11 mouse cellular contexts compared by ENCODE assay signal in the genomic region with DNA sequence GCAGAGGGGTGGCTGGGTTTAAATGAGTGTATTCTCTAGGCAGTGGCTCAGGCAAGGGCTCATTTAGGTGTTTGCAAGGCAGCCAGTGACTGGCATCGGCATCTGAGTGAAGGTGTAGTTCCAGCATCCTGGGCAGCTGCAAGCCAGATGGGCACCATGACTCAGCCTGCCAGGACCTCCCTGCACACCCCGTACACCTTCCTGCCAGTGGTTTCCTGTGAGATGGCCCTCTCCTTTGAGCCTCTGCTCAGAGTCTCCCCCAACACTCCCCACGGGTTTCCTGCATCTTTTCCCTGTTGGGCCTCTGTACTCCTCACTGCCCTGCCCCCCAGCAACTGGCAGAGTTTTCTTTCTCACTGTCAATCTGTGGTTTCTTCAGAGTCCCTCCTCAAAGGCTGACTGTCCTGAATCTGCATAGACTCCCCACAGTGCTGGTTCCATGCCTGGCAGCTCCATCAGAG. TPM values are rescaled to one million over a fixed set of nuclear protein-coding genes. Genes with fewer than 3 reads are reported as not detected.
A peak's percentile ranks its signal among the peaks of the same experiment; 100 is the strongest.
DNase-seq lines count a peak whose midpoint lies in the region; ATAC-seq lines count a peak whose summit lies in the region.
"Had no signal": no experiment of that assay in that cellular context is flagged by ENCODE, and none has a peak within 500 bp of the region (broad histone marks: within the 10 kb centered on the region; RNA-seq: fewer than 3 reads in every experiment).

No protein-coding gene starts in this region.

- H3K4me2 ChIP-seq in neural tube, embryonic 13.5 days, result no peak overlapping the region
- H3K4me2 ChIP-seq in forebrain, embryonic 11.5 days (ENCODE audit: low read depth, low read length, severe bottlenecking), result no peak overlapping the region
- H3K4me2 ChIP-seq: kidney, embryonic 15.5 days; limb, embryonic 13.5 days; midbrain, embryonic 15.5 days had no signal

- no peaks in the 10 kb centered on the region for H3K27me3 ChIP-seq in neural tube, embryonic 13.5 days
- H3K27me3 ChIP-seq in forebrain, embryonic 11.5 days (ENCODE audit: control insufficient read depth, insufficient read depth, low read length), result no peaks in the 10 kb centered on the region
- H3K27me3 ChIP-seq: kidney, embryonic 15.5 days; limb, embryonic 13.5 days; midbrain, embryonic 15.5 days had no signal

- ATAC-seq in neural tube, embryonic 13.5 days (ENCODE audit: low read depth), result no peak
- no peak for ATAC-seq in forebrain, embryonic 11.5 days (replicated peaks; ENCODE audit: low FRiP score)
- ATAC-seq: midbrain, embryonic 15.5 days had no signal

- H3K9me3 ChIP-seq in neural tube, embryonic 13.5 days, result no peaks in the 10 kb centered on the region
- no peaks in the 10 kb centered on the region; the same call in 1 of the 2 replicates for H3K9me3 ChIP-seq in forebrain, embryonic 11.5 days (ENCODE audit: control insufficient read depth, low read length)
- H3K9me3 ChIP-seq: kidney, embryonic 15.5 days; limb, embryonic 13.5 days; midbrain, embryonic 15.5 days had no signal

- no peak overlapping the region for H3K9ac ChIP-seq in neural tube, embryonic 13.5 days
- H3K9ac ChIP-seq in forebrain, embryonic 11.5 days (ENCODE audit: low read length), result peak overlapping the region; percentile 3; the same call in 1 of the 2 replicates
- H3K9ac ChIP-seq: kidney, embryonic 15.5 days; limb, embryonic 13.5 days; midbrain, embryonic 15.5 days had no signal

- H3K27ac ChIP-seq in neural tube, embryonic 13.5 days (replicated peaks), result 0 out of 2 replicates have a peak overlapping the region, but pooled peaks have one; percentile 23
- no peak overlapping the region for H3K27ac ChIP-seq in forebrain, embryonic 11.5 days (ENCODE audit: low read depth, low read length)
- H3K27ac ChIP-seq: gastrocnemius, adult 2 months; kidney, embryonic 15.5 days; limb, embryonic 13.5 days; midbrain, embryonic 15.5 days had no signal

- no peak for DNase-seq in neural tube, embryonic 10.5 days (ENCODE audit: extremely low spot score, low spot score)
- DNase-seq in forebrain, embryonic 11.5 days (ENCODE audit: low spot score), result no peak
- peak; percentile 50 for DNase-seq in naive thymus-derived CD4-positive, alpha-beta T cell, adult 2 months (ENCODE audit: low read depth)
- no peak for DNase-seq in lung, postnatal 25 days (ENCODE audit: low spot score)
- DNase-seq in gastrocnemius, postnatal 10 days, result no peak
- no peak for DNase-seq in lung, adult 18-20 months
- DNase-seq: gastrocnemius, adult 2 months had no signal

- 40% methylated on average over 3 of the region's 3 CpGs for WGBS in neural tube, embryonic 13.5 days
- 46% methylated on average over 3 of the region's 3 CpGs for WGBS in forebrain, embryonic 11.5 days

- H3K4me1 ChIP-seq in neural tube, embryonic 13.5 days (replicated peaks), result 0 out of 2 replicates have a peak, but pooled peaks cover 11% of the 10 kb centered on the region
- H3K4me1 ChIP-seq in forebrain, embryonic 11.5 days (replicated peaks; ENCODE audit: control insufficient read depth, insufficient read depth, low read length), result peaks cover 10% of the 10 kb centered on the region

- no peaks in the 10 kb centered on the region for H3K36me3 ChIP-seq in neural tube, embryonic 13.5 days
- H3K36me3 ChIP-seq in forebrain, embryonic 11.5 days (ENCODE audit: control insufficient read depth, insufficient read depth, low read length), result no peaks in the 10 kb centered on the region
- H3K36me3 ChIP-seq: kidney, embryonic 15.5 days; limb, embryonic 13.5 days; midbrain, embryonic 15.5 days had no signal

- no peak overlapping the region for H3K4me3 ChIP-seq in neural tube, embryonic 13.5 days
- no peak overlapping the region for H3K4me3 ChIP-seq in forebrain, embryonic 11.5 days (ENCODE audit: low read depth, low read length)
- H3K4me3 ChIP-seq: gastrocnemius, adult 2 months; kidney, embryonic 15.5 days; limb, embryonic 13.5 days; midbrain, embryonic 15.5 days had no signal

RNA-seq across cellular contexts. Expression of a gene that starts 22.2 kb away (rescaled TPM):
- polyA plus RNA-seq in neural tube, embryonic 13.5 days (2015; fragmentation: Nextera tagmentation; extraction: Ambion mirVana), result 4.3 and 5.5 TPM in 2 replicates
- polyA plus RNA-seq in forebrain, embryonic 11.5 days (2014; fragmentation: Nextera tagmentation; extraction: Ambion mirVana), result 14.5 and 16.1 TPM in 2 replicates
- total RNA-seq in gastrocnemius, postnatal 10 days (2021), result 1 to 10 TPM; 3.1 to 3.7 TPM

RNA-seq across cellular contexts. Expression of a gene that starts 42.5 kb away (rescaled TPM):
- 2.8 and 3.0 TPM in 2 replicates for polyA plus RNA-seq in neural tube, embryonic 13.5 days (2015; fragmentation: Nextera tagmentation; extraction: Ambion mirVana)
- 5.6 and 6.3 TPM in 2 replicates for polyA plus RNA-seq in forebrain, embryonic 11.5 days (2014; fragmentation: Nextera tagmentation; extraction: Ambion mirVana)
- total RNA-seq in gastrocnemius, postnatal 10 days (2021), result 10 to 100 TPM; 12.5 to 14.1 TPM
